Mouse (Mus musculus) right cerebral cortex, adult 18-20 months (tissue): ENCODE data around the gene Ptgs1.

ENCODE experiments used
- DNase-seq: peaks from one replicate; pipeline ENCODE4 v3.0.0; 2022; ENCODE audit warnings: mixed read lengths

The Ptgs1 gene

GRCm38 (mm10) chr2:36252505-36252904, 22.3 kb downstream of the Ptgs1 start:
- DNase-seq: no peak

GRCm38 (mm10) chr2:36254445-36254844, 24.2 kb downstream of the Ptgs1 start:
- no peak for DNase-seq

GRCm38 (mm10) chr2:36256931-36257330, 26.7 kb downstream of the Ptgs1 start:
- no peak for DNase-seq

GRCm38 (mm10) chr2:36259382-36259781, 29.2 kb downstream of the Ptgs1 start:
- DNase-seq: no peak

- no peak for DNase-seq
Observed at GRCm38 (mm10) chr2:36259798-36260540, 29.7 kb downstream of the Ptgs1 start.

- DNase-seq: no peak
Observed at GRCm38 (mm10) chr2:36262025-36262424, 31.8 kb downstream of the Ptgs1 start.

GRCm38 (mm10) chr2:36269458-36269857, 39.2 kb downstream of the Ptgs1 start:
- DNase-seq: no peak

- DNase-seq: no peak
Observed at GRCm38 (mm10) chr2:36270186-36270585, 40.0 kb downstream of the Ptgs1 start.

- no peak for DNase-seq
Observed at GRCm38 (mm10) chr2:36271085-36271484, 40.9 kb downstream of the Ptgs1 start.

GRCm38 (mm10) chr2:36272288-36272950, 42.2 kb downstream of the Ptgs1 start:
- DNase-seq: no peak

- peak; percentile 32 for DNase-seq
Observed at GRCm38 (mm10) chr2:36276454-36276853, 46.2 kb downstream of the Ptgs1 start.

GRCm38 (mm10) chr2:36278760-36279159, 48.5 kb downstream of the Ptgs1 start:
- DNase-seq: no peak

GRCm38 (mm10) chr2:36281138-36281537, 50.9 kb downstream of the Ptgs1 start:
- no peak for DNase-seq

GRCm38 (mm10) chr2:36282301-36282700, 52.1 kb downstream of the Ptgs1 start:
- DNase-seq: no peak
